Comparison of ENCODE assay signal across 10 mouse cellular contexts in the genomic region with DNA sequence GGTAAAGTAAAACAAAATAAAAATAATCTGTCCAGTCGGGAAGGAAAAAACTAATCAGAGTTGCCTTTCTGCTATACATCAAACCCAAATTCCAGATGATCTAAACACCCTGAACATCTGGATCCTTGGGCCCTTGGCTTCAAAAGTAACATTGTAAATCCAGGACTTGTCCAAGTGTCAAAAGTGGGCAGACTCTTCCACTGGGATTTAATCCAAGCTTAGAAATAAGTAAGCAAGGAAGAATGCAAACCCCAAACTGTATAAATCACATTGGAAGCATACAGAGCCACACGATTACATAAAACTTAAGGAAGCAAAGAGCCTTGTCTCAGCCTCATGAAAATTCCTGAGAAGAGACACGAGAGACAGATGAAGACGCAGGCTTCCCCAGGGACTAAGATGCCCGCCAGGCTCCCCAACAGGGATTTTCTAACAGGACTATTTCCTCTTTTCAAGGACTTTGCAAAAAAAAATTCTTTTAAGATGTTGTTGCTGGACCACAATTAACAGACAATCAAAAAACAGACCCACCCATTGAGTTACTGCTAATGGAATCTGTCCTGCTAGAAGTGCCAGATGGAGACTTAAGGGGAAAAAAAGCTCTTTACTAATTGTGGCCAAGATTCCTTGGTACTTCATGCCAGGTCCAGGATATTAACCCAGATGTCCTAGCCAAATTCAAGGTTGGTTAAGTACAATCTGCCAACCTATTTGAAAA. TPM values are rescaled to one million over a fixed set of nuclear protein-coding genes. Genes with fewer than 3 reads are reported as not detected.
DNase-seq lines count a peak whose midpoint lies in the region; ATAC-seq and TF ChIP-seq lines count a peak whose summit lies in the region.
"Had no signal": no experiment of that assay in that cellular context is flagged by ENCODE, and none has a peak within 500 bp of the region (broad histone marks: within the 10 kb centered on the region; RNA-seq: fewer than 3 reads in every experiment).

No protein-coding gene starts in this region.

- no peak overlapping the region for H3K4me3 ChIP-seq in hindbrain, postnatal 0 days (ENCODE audit: low read length)
- H3K4me3 ChIP-seq in hindbrain, embryonic 16.5 days (ENCODE audit: low read length), result no peak overlapping the region
- no peak overlapping the region for H3K4me3 ChIP-seq in midbrain, postnatal 0 days (ENCODE audit: low read depth, low read length)
- H3K4me3 ChIP-seq in midbrain, embryonic 15.5 days, result no peak overlapping the region
- H3K4me3 ChIP-seq in stomach, postnatal 0 days (ENCODE audit: low read depth, low read length), result no peak overlapping the region
- H3K4me3 ChIP-seq: liver, embryonic 15.5 days had no signal

- H3K9me3 ChIP-seq in hindbrain, postnatal 0 days (ENCODE audit: low read length), result no peaks in the 10 kb centered on the region
- no peaks in the 10 kb centered on the region for H3K9me3 ChIP-seq in hindbrain, embryonic 16.5 days (ENCODE audit: control insufficient read depth, low read length)
- H3K9me3 ChIP-seq in midbrain, postnatal 0 days (ENCODE audit: low read length), result no peaks in the 10 kb centered on the region
- H3K9me3 ChIP-seq in midbrain, embryonic 15.5 days, result no peaks in the 10 kb centered on the region
- H3K9me3 ChIP-seq in stomach, postnatal 0 days (ENCODE audit: control insufficient read depth, low read length), result no peaks in the 10 kb centered on the region
- H3K9me3 ChIP-seq: liver, embryonic 15.5 days had no signal

- no peak overlapping the region for H3K27ac ChIP-seq in hindbrain, postnatal 0 days
- no peak overlapping the region for H3K27ac ChIP-seq in hindbrain, embryonic 16.5 days (ENCODE audit: low read depth, low read length)
- H3K27ac ChIP-seq in midbrain, postnatal 0 days (ENCODE audit: low read depth, low read length), result no peak overlapping the region
- H3K27ac ChIP-seq in midbrain, embryonic 15.5 days, result no peak overlapping the region
- H3K27ac ChIP-seq in stomach, postnatal 0 days (replicated peaks), result peak overlapping the region; percentile 13; the same call in 1 of the 2 replicates
- H3K27ac ChIP-seq: liver, embryonic 15.5 days had no signal

- peak; percentile 56; the same call in 1 of the 2 replicates for ATAC-seq in cerebellum, adult (ENCODE audit: insufficient number of reproducible peaks, low FRiP score, low TSS enrichment)
- ATAC-seq in hindbrain, postnatal 0 days, result no peak
- ATAC-seq in hindbrain, embryonic 16.5 days, result no peak
- ATAC-seq in midbrain, postnatal 0 days (ENCODE audit: low FRiP score), result no peak
- no peak for ATAC-seq in midbrain, embryonic 15.5 days (replicated peaks)
- ATAC-seq in stomach, postnatal 0 days (ENCODE audit: low FRiP score, low TSS enrichment), result no peak

- H3K4me2 ChIP-seq in hindbrain, postnatal 0 days (ENCODE audit: low read depth, low read length), result 0 out of 2 replicates have a peak overlapping the region, but pooled peaks have one; percentile 13
- H3K4me2 ChIP-seq in hindbrain, embryonic 16.5 days (ENCODE audit: low read length), result no peak overlapping the region
- no peak overlapping the region for H3K4me2 ChIP-seq in midbrain, postnatal 0 days (ENCODE audit: low read depth, low read length, poor library complexity, severe bottlenecking)
- no peak overlapping the region for H3K4me2 ChIP-seq in midbrain, embryonic 15.5 days
- no peak overlapping the region for H3K4me2 ChIP-seq in stomach, postnatal 0 days (replicated peaks; ENCODE audit: low read depth)
- H3K4me2 ChIP-seq: liver, embryonic 15.5 days had no signal

- TF ChIP-seq EP300 in stomach, postnatal 0 days (optimal IDR thresholded peaks at IDR 0.05), result no peak

- H3K27me3 ChIP-seq in hindbrain, postnatal 0 days (ENCODE audit: insufficient read depth, low read length), result no peaks in the 10 kb centered on the region
- H3K27me3 ChIP-seq in hindbrain, embryonic 16.5 days (replicated peaks; ENCODE audit: control insufficient read depth, insufficient read depth, low read length), result no peaks in the 10 kb centered on the region
- no peaks in the 10 kb centered on the region for H3K27me3 ChIP-seq in midbrain, postnatal 0 days (ENCODE audit: insufficient read depth, low read length)
- H3K27me3 ChIP-seq in midbrain, embryonic 15.5 days (replicated peaks), result no peaks in the 10 kb centered on the region
- H3K27me3 ChIP-seq in stomach, postnatal 0 days (ENCODE audit: control insufficient read depth, insufficient read depth, low read length), result no peaks in the 10 kb centered on the region

- DNase-seq in cerebellum, postnatal 4 days (ENCODE audit: low spot score in 2 of 2), result no peak
- DNase-seq in hindbrain, postnatal 0 days (ENCODE audit: low spot score), result peak; percentile 63
- peak; percentile 69 for DNase-seq in midbrain, postnatal 0 days (ENCODE audit: low spot score)
- no peak for DNase-seq in stomach, postnatal 0 days (ENCODE audit: low spot score)
- no peak for DNase-seq in embryo, embryonic 10.5 days (ENCODE audit: low spot score)
- DNase-seq: right cerebral cortex, adult 18-20 months had no signal

- H3K36me3 ChIP-seq in hindbrain, postnatal 0 days (ENCODE audit: insufficient read depth, low read length), result no peaks in the 10 kb centered on the region
- H3K36me3 ChIP-seq in hindbrain, embryonic 16.5 days (ENCODE audit: control insufficient read depth, insufficient read depth, low read length), result no peaks in the 10 kb centered on the region
- H3K36me3 ChIP-seq in midbrain, postnatal 0 days (ENCODE audit: insufficient read depth, low read length), result no peaks in the 10 kb centered on the region
- no peaks in the 10 kb centered on the region for H3K36me3 ChIP-seq in midbrain, embryonic 15.5 days (replicated peaks)
- no peaks in the 10 kb centered on the region for H3K36me3 ChIP-seq in stomach, postnatal 0 days (ENCODE audit: control insufficient read depth, insufficient read depth, low read length)
- H3K36me3 ChIP-seq: liver, embryonic 15.5 days had no signal

- H3K4me1 ChIP-seq in hindbrain, postnatal 0 days (ENCODE audit: insufficient read depth, low read length), result 0 out of 2 replicates have a peak, but pooled peaks cover 2% of the 10 kb centered on the region
- peaks cover 22% of the 10 kb centered on the region for H3K4me1 ChIP-seq in hindbrain, embryonic 16.5 days (ENCODE audit: control insufficient read depth, insufficient read depth, low read depth, low read length)
- peaks cover 6% of the 10 kb centered on the region for H3K4me1 ChIP-seq in midbrain, postnatal 0 days (ENCODE audit: insufficient read depth, low read length)
- peaks cover 32% of the 10 kb centered on the region for H3K4me1 ChIP-seq in midbrain, embryonic 15.5 days
- H3K4me1 ChIP-seq in stomach, postnatal 0 days (replicated peaks; ENCODE audit: control insufficient read depth, insufficient read depth), result peaks cover 4% of the 10 kb centered on the region

- 22% methylated on average over 5 of the region's 5 CpGs for WGBS in hindbrain, postnatal 0 days
- WGBS in hindbrain, embryonic 16.5 days, result 32% methylated on average over 5 of the region's 5 CpGs
- 30% methylated on average over 5 of the region's 5 CpGs for WGBS in midbrain, postnatal 0 days
- WGBS in midbrain, embryonic 15.5 days, result 34% methylated on average over 5 of the region's 5 CpGs
- WGBS in stomach, postnatal 0 days, result 20% methylated on average over 5 of the region's 5 CpGs

- no peak overlapping the region for H3K9ac ChIP-seq in hindbrain, postnatal 0 days (replicated peaks; ENCODE audit: low read length)
- H3K9ac ChIP-seq in hindbrain, embryonic 16.5 days (ENCODE audit: low read depth, low read length), result no peak overlapping the region
- H3K9ac ChIP-seq in midbrain, postnatal 0 days (replicated peaks; ENCODE audit: low read length, poor library complexity, severe bottlenecking), result no peak overlapping the region
- no peak overlapping the region for H3K9ac ChIP-seq in midbrain, embryonic 15.5 days
- H3K9ac ChIP-seq in stomach, postnatal 0 days (ENCODE audit: low read length), result no peak overlapping the region
- H3K9ac ChIP-seq: liver, embryonic 15.5 days had no signal

- no peak for TF ChIP-seq CTCF in hindbrain, postnatal 0 days (IDR thresholded peaks at IDR 0.05; ENCODE audit: low read depth)
- no peak for TF ChIP-seq CTCF in midbrain, postnatal 0 days (IDR thresholded peaks at IDR 0.05)
- TF ChIP-seq CTCF in stomach, postnatal 0 days (IDR thresholded peaks at IDR 0.05; ENCODE audit: low read depth), result no peak

RNA-seq across cellular contexts. Expression of a gene that starts 4.7 kb away (rescaled TPM):
- 47.3 and 58.0 TPM in 2 replicates for total RNA-seq in hindbrain, postnatal 0 days (2014; rRNA removed)
- 68.6 and 71.6 TPM in 2 replicates for polyA plus RNA-seq in hindbrain, postnatal 0 days (2015; fragmentation: Nextera tagmentation; extraction: Ambion mirVana)
- polyA plus RNA-seq in hindbrain, embryonic 16.5 days (2015; fragmentation: Nextera tagmentation; extraction: Ambion mirVana), result 74.3 and 74.4 TPM in 2 replicates
- 73.1 and 80.0 TPM in 2 replicates for total RNA-seq in midbrain, postnatal 0 days (2014; rRNA removed)
- 64.2 and 77.5 TPM in 2 replicates for polyA plus RNA-seq in midbrain, postnatal 0 days (2015; fragmentation: Nextera tagmentation; extraction: Ambion mirVana)
- 85.5 and 91.5 TPM in 2 replicates for polyA plus RNA-seq in midbrain, embryonic 15.5 days (2015; fragmentation: Nextera tagmentation; extraction: Ambion mirVana)
- polyA plus RNA-seq in stomach, postnatal 0 days (2015; fragmentation: Nextera tagmentation; extraction: Ambion mirVana), result 36.1 and 41.4 TPM in 2 replicates

RNA-seq across cellular contexts. Expression of a gene that starts 41.2 kb away (rescaled TPM):
- total RNA-seq in hindbrain, postnatal 0 days (2014; rRNA removed), result 23.9 and 26.5 TPM in 2 replicates
- polyA plus RNA-seq in hindbrain, postnatal 0 days (2015; fragmentation: Nextera tagmentation; extraction: Ambion mirVana), result 40.0 and 46.8 TPM in 2 replicates
- 48.6 and 58.6 TPM in 2 replicates for polyA plus RNA-seq in hindbrain, embryonic 16.5 days (2015; fragmentation: Nextera tagmentation; extraction: Ambion mirVana)
- total RNA-seq in midbrain, postnatal 0 days (2014; rRNA removed), result 29.6 and 40.6 TPM in 2 replicates
- 41.9 and 46.3 TPM in 2 replicates for polyA plus RNA-seq in midbrain, postnatal 0 days (2015; fragmentation: Nextera tagmentation; extraction: Ambion mirVana)
- polyA plus RNA-seq in midbrain, embryonic 15.5 days (2015; fragmentation: Nextera tagmentation; extraction: Ambion mirVana), result 68.0 and 69.7 TPM in 2 replicates
- polyA plus RNA-seq in stomach, postnatal 0 days (2015; fragmentation: Nextera tagmentation; extraction: Ambion mirVana), result 26.1 and 27.3 TPM in 2 replicates

Comparison
In these comparisons a context has a peak if more than half of its experiments do, and no peak if none do; other contexts are left out.
1. DNase-seq: peak in hindbrain, postnatal 0 days (single experiment) and midbrain, postnatal 0 days (single experiment); none in cerebellum, postnatal 4 days (0 of 2), stomach, postnatal 0 days (single experiment) and embryo, embryonic 10.5 days (single experiment).